Mouse (Mus musculus): ENCODE data around the gene D3Ertd254e.

DNA sequence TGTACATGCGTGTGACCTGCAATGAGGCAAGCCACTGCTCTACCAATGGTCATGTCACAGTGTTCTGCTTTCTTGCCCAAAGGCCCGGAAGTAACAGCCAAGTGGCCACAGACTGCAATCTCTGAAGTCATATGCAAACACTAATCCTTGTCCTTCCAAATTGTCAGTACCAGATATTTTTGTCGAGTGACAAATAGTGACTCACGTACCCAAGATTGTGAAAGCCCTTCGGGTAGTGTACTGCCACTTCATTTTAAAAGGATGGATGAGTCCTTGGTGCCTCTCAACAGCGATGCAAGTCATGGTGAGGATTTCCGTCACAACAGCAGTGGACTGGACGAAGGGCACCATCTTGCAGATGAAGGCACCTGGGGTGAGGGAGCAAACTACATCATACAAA is 38.4 kb downstream of the D3Ertd254e start:
- TF ChIP-seq CTCF (IDR thresholded peaks at IDR 0.05; ENCODE audit: control insufficient read depth, insufficient read depth, low read length) (no peak), POLR2A (IDR thresholded peaks at IDR 0.05; ENCODE audit: borderline replicate concordance, control insufficient read depth, low read depth, low read length) (no peak)

All from bone marrow, adult 2 months (tissue).